Mouse (Mus musculus): ENCODE data around the gene Tradd. TPM values are rescaled to one million over a fixed set of nuclear protein-coding genes. Genes with fewer than 3 reads are reported as not detected.
"Not testable (repeated sequence)": the region's sequence is repeated elsewhere in the genome, so short reads cannot be mapped to it uniquely, and the experiment has no call there.

The Tradd gene
- total RNA-seq, 2 experiments from 2014 or later = 11.1 to 13.3 TPM

- ATAC-seq (ENCODE audit: poor library complexity, severe bottlenecking) = no peak
These were observed 31.6 kb upstream of the Tradd start, which contains the start of gene Exoc3l for GRCm38 (mm10) chr8:105295895-105296573. Gene Exoc3l (minus strand): TSS chr8:105296101.

- no peak for ATAC-seq (ENCODE audit: poor library complexity, severe bottlenecking)
These were observed 30.8 kb upstream of the Tradd start for GRCm38 (mm10) chr8:105295256-105295655.

- no peak for ATAC-seq (ENCODE audit: poor library complexity, severe bottlenecking)
These were observed 30.4 kb upstream of the Tradd start for GRCm38 (mm10) chr8:105294776-105295175.

GRCm38 (mm10) chr8:105293405-105293804 is 29.0 kb upstream of the Tradd start:
- no peak for ATAC-seq (ENCODE audit: poor library complexity, severe bottlenecking)

GRCm38 (mm10) chr8:105292471-105292870 is 28.1 kb upstream of the Tradd start:
- no peak for ATAC-seq (ENCODE audit: poor library complexity, severe bottlenecking)

- not testable (repeated sequence) for ATAC-seq (ENCODE audit: poor library complexity, severe bottlenecking)
These were observed 27.4 kb upstream of the Tradd start for GRCm38 (mm10) chr8:105291802-105292201.

- ATAC-seq (ENCODE audit: poor library complexity, severe bottlenecking) = not testable (repeated sequence)
These were observed 27.0 kb upstream of the Tradd start for GRCm38 (mm10) chr8:105291364-105291763.

- ATAC-seq (ENCODE audit: poor library complexity, severe bottlenecking) = peak; percentile 53
These were observed 26.3 kb upstream of the Tradd start for GRCm38 (mm10) chr8:105290554-105291314.

- peak; percentile 30 for ATAC-seq (ENCODE audit: poor library complexity, severe bottlenecking)
These were observed 25.5 kb upstream of the Tradd start, which contains the start of gene 4931428F04Rik for GRCm38 (mm10) chr8:105289805-105290460. Gene 4931428F04Rik (minus strand): TSS chr8:105289864.

GRCm38 (mm10) chr8:105288958-105289732 is 24.7 kb upstream of the Tradd start:
- peak; percentile 86 for ATAC-seq (ENCODE audit: poor library complexity, severe bottlenecking)

GRCm38 (mm10) chr8:105288231-105288630 is 23.8 kb upstream of the Tradd start:
- ATAC-seq (ENCODE audit: poor library complexity, severe bottlenecking) = no peak

- ATAC-seq (ENCODE audit: poor library complexity, severe bottlenecking) = no peak
These were observed 22.5 kb upstream of the Tradd start for GRCm38 (mm10) chr8:105286907-105287306.

GRCm38 (mm10) chr8:105285514-105285913 is 21.1 kb upstream of the Tradd start:
- no peak for ATAC-seq (ENCODE audit: poor library complexity, severe bottlenecking)

- peak; percentile 74 for ATAC-seq (ENCODE audit: poor library complexity, severe bottlenecking)
These were observed 18.7 kb upstream of the Tradd start for GRCm38 (mm10) chr8:105283074-105283473.

GRCm38 (mm10) chr8:105282239-105282638 is 17.8 kb upstream of the Tradd start:
- no peak for ATAC-seq (ENCODE audit: poor library complexity, severe bottlenecking)

- no peak for ATAC-seq (ENCODE audit: poor library complexity, severe bottlenecking)
These were observed 17.4 kb upstream of the Tradd start for GRCm38 (mm10) chr8:105281821-105282220.

- ATAC-seq (ENCODE audit: poor library complexity, severe bottlenecking) = no peak
These were observed 16.2 kb upstream of the Tradd start for GRCm38 (mm10) chr8:105280567-105280966.

GRCm38 (mm10) chr8:105278911-105279334 is 14.5 kb upstream of the Tradd start:
- ATAC-seq (ENCODE audit: poor library complexity, severe bottlenecking) = peak; percentile 66

GRCm38 (mm10) chr8:105276292-105277120 is 12.1 kb upstream of the Tradd start:
- peak; percentile 61 for ATAC-seq (ENCODE audit: poor library complexity, severe bottlenecking)

- no peak for ATAC-seq (ENCODE audit: poor library complexity, severe bottlenecking)
These were observed 11.4 kb upstream of the Tradd start, which contains the start of gene Nol3 for GRCm38 (mm10) chr8:105275840-105276239. Gene Nol3 (plus strand): TSS chr8:105276140.
